Mouse (Mus musculus) myocyte (in vitro differentiated cells): ENCODE measurements around the gene Zfp229.

Experiments used
- CEBPB ChIP-seq: IDR thresholded peaks from 2 replicates; pipeline ENCODE4 v1.6.1; 2011; ENCODE audit warnings: mild to moderate bottlenecking, moderate library complexity; ENCODE audit not compliant: poor library complexity, insufficient read depth, severe bottlenecking
- E2F4 ChIP-seq: IDR thresholded peaks from one replicate; pipeline ENCODE4 v1.6.1; 2011; ENCODE audit warnings: mild to moderate bottlenecking, control low read depth, moderate library complexity; ENCODE audit not compliant: insufficient read depth
- MAX ChIP-seq: IDR thresholded peaks from one replicate; pipeline ENCODE4 v1.6.1; 2011; ENCODE audit warnings: low read depth, mild to moderate bottlenecking, control low read depth
- MYOD1 ChIP-seq, 3 experiments: IDR thresholded peaks; one replicate each; pipeline ENCODE4 v1.6.1; 2011; ENCODE audit warnings: control low read depth in 2 of 3, low read depth in 2 of 3, mild to moderate bottlenecking in 2 of 3, moderate library complexity in 1 of 3; ENCODE audit not compliant: insufficient read length in 2 of 3, control insufficient read depth in 1 of 3
- MYOG ChIP-seq, 3 experiments: IDR thresholded peaks; one replicate each; pipeline ENCODE4 v1.6.1; 2011; ENCODE audit warnings: control low read depth in 2 of 3, low read depth in 2 of 3, mild to moderate bottlenecking in 2 of 3; ENCODE audit not compliant: insufficient read length in 2 of 3, control insufficient read depth in 1 of 3, insufficient read depth in 1 of 3
- POLR2A ChIP-seq: IDR thresholded peaks from one replicate; pipeline ENCODE4 v1.6.1; 2011; ENCODE audit warnings: low read depth, mild to moderate bottlenecking, control low read depth, moderate library complexity; ENCODE audit not compliant: insufficient read length
- POLR2AphosphoS2 ChIP-seq: IDR thresholded peaks from one replicate; pipeline ENCODE4 v1.6.1; 2011; ENCODE audit warnings: low read depth, control low read depth; ENCODE audit not compliant: insufficient read length
- SRF ChIP-seq: IDR thresholded peaks from one replicate; pipeline ENCODE4 v1.6.1; 2011; ENCODE audit warnings: low read depth; ENCODE audit not compliant: control insufficient read depth, insufficient read length
- TCF12 ChIP-seq: IDR thresholded peaks from one replicate; pipeline ENCODE4 v1.6.1; 2011; ENCODE audit warnings: mild to moderate bottlenecking, control low read depth; ENCODE audit not compliant: poor library complexity, insufficient read depth, severe bottlenecking
- TCF3 ChIP-seq: IDR thresholded peaks from one replicate; pipeline ENCODE4 v1.6.1; 2011; ENCODE audit warnings: low read depth, control low read depth; ENCODE audit not compliant: insufficient read length
- USF1 ChIP-seq: IDR thresholded peaks from one replicate; pipeline ENCODE4 v1.6.1; 2011; ENCODE audit warnings: low read depth, mild to moderate bottlenecking, control low read depth, moderate library complexity

DNA sequence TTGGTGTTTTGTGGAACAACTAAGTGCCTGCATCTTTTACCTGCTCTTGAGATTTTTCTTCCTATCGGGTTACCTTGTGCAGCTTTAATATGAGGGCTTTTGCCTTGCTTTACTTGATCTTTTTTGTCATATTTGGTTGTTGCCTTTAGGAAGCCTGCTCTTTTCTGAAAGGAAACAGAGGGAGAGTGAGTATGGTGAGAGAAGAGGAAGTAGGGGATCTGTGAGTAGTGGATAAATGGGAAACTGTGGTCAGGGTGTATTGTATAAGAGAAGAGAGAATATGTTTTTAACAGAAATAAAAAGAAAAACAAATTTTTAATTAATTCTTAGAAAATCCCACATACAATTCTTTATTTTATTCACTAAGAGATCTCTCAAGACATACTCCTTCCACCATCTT lies 27.2 kb upstream of the Zfp229 start:
- TF ChIP-seq USF1 (no peak), POLR2A (no peak), MAX (no peak), POLR2AphosphoS2 (no peak), MYOD1 (IDR thresholded peaks at IDR 0.05; ENCODE audit: control insufficient read depth in 1 of 3, insufficient read length in 2 of 3, low read depth in 2 of 3) (no peak), TCF12 (no peak), E2F4 (no peak), CEBPB (no peak), TCF3 (no peak), MYOG (IDR thresholded peaks at IDR 0.05; ENCODE audit: control insufficient read depth in 1 of 3, insufficient read depth in 1 of 3, insufficient read length in 2 of 3, low read depth in 2 of 3) (no peak), SRF (no peak)
